Mouse (Mus musculus): ENCODE measurements around the gene Ssx2ip.
A peak's percentile ranks its signal among the peaks of the same experiment; 100 is the strongest.
"Not testable (repeated sequence)": the region's sequence is repeated elsewhere in the genome, so short reads cannot be mapped to it uniquely, and the experiment has no call there.

The Ssx2ip gene

GRCm38 (mm10) chr3:146403770-146404169 lies 672 bp upstream of the Ssx2ip start:
- no peak for DNase-seq (ENCODE audit: low read depth, low spot score)

GRCm38 (mm10) chr3:146405213-146406006 lies 968 bp downstream of the Ssx2ip start:
- DNase-seq (ENCODE audit: low read depth, low spot score): no peak

- DNase-seq (ENCODE audit: low read depth, low spot score): peak; percentile 34
These were observed 1.5 kb downstream of the Ssx2ip start for GRCm38 (mm10) chr3:146406007-146406341.

GRCm38 (mm10) chr3:146407086-146407721 lies 2.8 kb downstream of the Ssx2ip start:
- DNase-seq (ENCODE audit: low read depth, low spot score): no peak

- DNase-seq (ENCODE audit: low read depth, low spot score): peak; percentile 78
These were observed 5.7 kb downstream of the Ssx2ip start for GRCm38 (mm10) chr3:146410114-146410513.

GRCm38 (mm10) chr3:146412008-146412407 lies 7.6 kb downstream of the Ssx2ip start:
- no peak for DNase-seq (ENCODE audit: low read depth, low spot score)

- no peak for DNase-seq (ENCODE audit: low read depth, low spot score)
These were observed 8.0 kb downstream of the Ssx2ip start for GRCm38 (mm10) chr3:146412480-146412879.

GRCm38 (mm10) chr3:146413016-146413415 lies 8.6 kb downstream of the Ssx2ip start:
- DNase-seq (ENCODE audit: low read depth, low spot score): no peak

- DNase-seq (ENCODE audit: low read depth, low spot score): no peak
These were observed 9.6 kb downstream of the Ssx2ip start for GRCm38 (mm10) chr3:146413992-146414391.

GRCm38 (mm10) chr3:146414555-146414954 lies 10.1 kb downstream of the Ssx2ip start:
- no peak for DNase-seq (ENCODE audit: low read depth, low spot score)

- no peak for DNase-seq (ENCODE audit: low read depth, low spot score)
These were observed 13.4 kb downstream of the Ssx2ip start for GRCm38 (mm10) chr3:146417873-146418272.

GRCm38 (mm10) chr3:146418901-146419300 lies 14.5 kb downstream of the Ssx2ip start:
- no peak for DNase-seq (ENCODE audit: low read depth, low spot score)

- no peak for DNase-seq (ENCODE audit: low read depth, low spot score)
These were observed 15.1 kb downstream of the Ssx2ip start for GRCm38 (mm10) chr3:146419534-146419933.

GRCm38 (mm10) chr3:146419992-146420537 lies 15.6 kb downstream of the Ssx2ip start:
- no peak for DNase-seq (ENCODE audit: low read depth, low spot score)

GRCm38 (mm10) chr3:146421787-146422186 lies 17.3 kb downstream of the Ssx2ip start:
- no peak for DNase-seq (ENCODE audit: low read depth, low spot score)

- peak; percentile 60 for DNase-seq (ENCODE audit: low read depth, low spot score)
These were observed 19.3 kb downstream of the Ssx2ip start for GRCm38 (mm10) chr3:146423710-146424109.

GRCm38 (mm10) chr3:146424306-146424900 lies 20.0 kb downstream of the Ssx2ip start:
- peak; percentile 27 for DNase-seq (ENCODE audit: low read depth, low spot score)

- no peak for DNase-seq (ENCODE audit: low read depth, low spot score)
These were observed 21.5 kb downstream of the Ssx2ip start for GRCm38 (mm10) chr3:146425902-146426301.

GRCm38 (mm10) chr3:146426489-146426888 lies 22.0 kb downstream of the Ssx2ip start:
- peak; percentile 77 for DNase-seq (ENCODE audit: low read depth, low spot score)

- not testable (repeated sequence) for DNase-seq (ENCODE audit: low read depth, low spot score)
These were observed 28.6 kb downstream of the Ssx2ip start for GRCm38 (mm10) chr3:146433063-146433462.

- no peak for DNase-seq (ENCODE audit: low read depth, low spot score)
These were observed 29.4 kb downstream of the Ssx2ip start for GRCm38 (mm10) chr3:146433681-146434350.

GRCm38 (mm10) chr3:146434686-146435085 lies 30.2 kb downstream of the Ssx2ip start:
- no peak for DNase-seq (ENCODE audit: low read depth, low spot score)

Data from R1 (cell line).